Mouse (Mus musculus): ENCODE data around the gene Slc16a13. TPM values are rescaled to one million over a fixed set of nuclear protein-coding genes. Genes with fewer than 3 reads are reported as not detected.

Gene Slc16a13
- 12.9 and 13.4 TPM in 2 replicates for polyA plus RNA-seq (2014; fragmentation: Nextera tagmentation; extraction: Ambion mirVana)

GRCm38 (mm10) chr11:70220731-70221602, at the start of gene Slc16a13:
Gene Slc16a13 (minus strand): TSS chr11:70221064.
- no peaks in the 10 kb centered on the region for H3K9me3 ChIP-seq (ENCODE audit: control insufficient read depth, low read length)
- peak; percentile 96 for DNase-seq (ENCODE audit: low spot score)
- peaks cover 32% of the 10 kb centered on the region for H3K27me3 ChIP-seq (ENCODE audit: control insufficient read depth, insufficient read depth, low read length)
- peaks cover 16% of the 10 kb centered on the region for H3K36me3 ChIP-seq (replicated peaks; ENCODE audit: control insufficient read depth, insufficient read depth)
- H3K9ac ChIP-seq, result peak within 1 kb of the TSS; percentile 88
- peak within 1 kb of the TSS; percentile 66 for H3K4me3 ChIP-seq (replicated peaks; ENCODE audit: low read length)
- WGBS, result under 1% methylated on average over 28 of the region's 28 CpGs
- peaks cover 30% of the 10 kb centered on the region for H3K4me1 ChIP-seq (replicated peaks; ENCODE audit: control insufficient read depth, insufficient read depth, low read length)
- peak within 1 kb of the TSS; percentile 91 for H3K27ac ChIP-seq
- ATAC-seq (ENCODE audit: low FRiP score), result peak; percentile 96
- peak within 1 kb of the TSS; percentile 91 for H3K4me2 ChIP-seq (replicated peaks)

- Histone ChIP-seq H3K36me3 (replicated peaks; ENCODE audit: control insufficient read depth, insufficient read depth) (no peaks in the 10 kb centered on the region), H3K9ac (no peak overlapping the region), H3K9me3 (ENCODE audit: control insufficient read depth, low read length) (no peaks in the 10 kb centered on the region), H3K27ac (no peak overlapping the region), H3K4me3 (replicated peaks; ENCODE audit: low read length) (no peak overlapping the region), H3K4me1 (replicated peaks; ENCODE audit: control insufficient read depth, insufficient read depth, low read length) (no peaks in the 10 kb centered on the region), H3K4me2 (replicated peaks) (no peak overlapping the region), H3K27me3 (ENCODE audit: control insufficient read depth, insufficient read depth, low read length) (no peaks in the 10 kb centered on the region)
- no peak for ATAC-seq (ENCODE audit: low FRiP score)
- DNase-seq (ENCODE audit: low spot score), result no peak
- WGBS, result 91% methylated on average over 1 of the region's 1 CpGs
These were observed 45.5 kb upstream of the Slc16a13 start for GRCm38 (mm10) chr11:70266405-70266804.

- Histone ChIP-seq H3K4me3 (replicated peaks; ENCODE audit: low read length) (no peak overlapping the region), H3K27me3 (ENCODE audit: control insufficient read depth, insufficient read depth, low read length) (no peaks in the 10 kb centered on the region), H3K4me2 (replicated peaks) (no peak overlapping the region), H3K9ac (no peak overlapping the region), H3K9me3 (ENCODE audit: control insufficient read depth, low read length) (no peaks in the 10 kb centered on the region; the same call in 1 of the 2 replicates), H3K27ac (no peak overlapping the region), H3K36me3 (replicated peaks; ENCODE audit: control insufficient read depth, insufficient read depth) (no peaks in the 10 kb centered on the region), H3K4me1 (replicated peaks; ENCODE audit: control insufficient read depth, insufficient read depth, low read length) (no peaks in the 10 kb centered on the region)
- no peak for ATAC-seq (ENCODE audit: low FRiP score)
- WGBS, result 89% methylated on average over 4 of the region's 4 CpGs
- no peak for DNase-seq (ENCODE audit: low spot score)
These were observed 45.0 kb upstream of the Slc16a13 start for GRCm38 (mm10) chr11:70265819-70266218.

- Histone ChIP-seq H3K4me2 (replicated peaks) (no peak overlapping the region), H3K36me3 (replicated peaks; ENCODE audit: control insufficient read depth, insufficient read depth) (no peaks in the 10 kb centered on the region), H3K9ac (no peak overlapping the region), H3K4me3 (replicated peaks; ENCODE audit: low read length) (no peak overlapping the region), H3K27me3 (ENCODE audit: control insufficient read depth, insufficient read depth, low read length) (no peaks in the 10 kb centered on the region), H3K4me1 (replicated peaks; ENCODE audit: control insufficient read depth, insufficient read depth, low read length) (no peaks in the 10 kb centered on the region), H3K9me3 (ENCODE audit: control insufficient read depth, low read length) (no peaks in the 10 kb centered on the region; the same call in 1 of the 2 replicates), H3K27ac (no peak overlapping the region)
- no peak for ATAC-seq (ENCODE audit: low FRiP score)
- 61% methylated on average over 3 of the region's 3 CpGs for WGBS
- no peak for DNase-seq (ENCODE audit: low spot score)
These were observed 44.4 kb upstream of the Slc16a13 start for GRCm38 (mm10) chr11:70265252-70265651.

- no peak overlapping the region for H3K4me3 ChIP-seq (replicated peaks; ENCODE audit: low read length)
- H3K4me1 ChIP-seq (replicated peaks; ENCODE audit: control insufficient read depth, insufficient read depth, low read length), result 0 out of 2 replicates have a peak, but pooled peaks cover 4% of the 10 kb centered on the region
- H3K9ac ChIP-seq, result no peak overlapping the region
- DNase-seq (ENCODE audit: low spot score) (no peak), ATAC-seq (ENCODE audit: low FRiP score) (no peak)
- no peak overlapping the region for H3K4me2 ChIP-seq (replicated peaks)
- no peaks in the 10 kb centered on the region for H3K36me3 ChIP-seq (replicated peaks; ENCODE audit: control insufficient read depth, insufficient read depth)
- WGBS, result 91% methylated on average over 4 of the region's 4 CpGs
- peaks cover 21% of the 10 kb centered on the region for H3K27me3 ChIP-seq (ENCODE audit: control insufficient read depth, insufficient read depth, low read length)
- no peak overlapping the region for H3K27ac ChIP-seq
- H3K9me3 ChIP-seq (ENCODE audit: control insufficient read depth, low read length), result no peaks in the 10 kb centered on the region; the same call in 1 of the 2 replicates
These were observed 38.2 kb upstream of the Slc16a13 start for GRCm38 (mm10) chr11:70259035-70259434.

GRCm38 (mm10) chr11:70254931-70255531, 34.2 kb upstream of the Slc16a13 start, which contains the start of gene Alox12:
Gene Alox12 (minus strand): TSS chr11:70255353.
- ATAC-seq (ENCODE audit: low FRiP score) (no peak), DNase-seq (ENCODE audit: low spot score) (no peak)
- Histone ChIP-seq H3K4me2 (replicated peaks) (peak within 1 kb of the TSS; percentile 33), H3K4me1 (replicated peaks; ENCODE audit: control insufficient read depth, insufficient read depth, low read length) (0 out of 2 replicates have a peak, but pooled peaks cover 8% of the 10 kb centered on the region), H3K4me3 (replicated peaks; ENCODE audit: low read length) (peak within 1 kb of the TSS; percentile 13; the same call in 1 of the 2 replicates), H3K36me3 (replicated peaks; ENCODE audit: control insufficient read depth, insufficient read depth) (no peaks in the 10 kb centered on the region), H3K9me3 (ENCODE audit: control insufficient read depth, low read length) (no peaks in the 10 kb centered on the region), H3K27ac (no peak within 1 kb of the TSS), H3K9ac (no peak within 1 kb of the TSS), H3K27me3 (ENCODE audit: control insufficient read depth, insufficient read depth, low read length) (peaks cover 46% of the 10 kb centered on the region)
- under 1% methylated on average over 25 of the region's 25 CpGs for WGBS

- no peak overlapping the region for H3K27ac ChIP-seq
- peak overlapping the region; percentile 33 for H3K4me2 ChIP-seq (replicated peaks)
- WGBS, result 4% methylated on average over 18 of the region's 18 CpGs
- H3K9ac ChIP-seq, result no peak overlapping the region
- H3K9me3 ChIP-seq (ENCODE audit: control insufficient read depth, low read length), result no peaks in the 10 kb centered on the region
- H3K36me3 ChIP-seq (replicated peaks; ENCODE audit: control insufficient read depth, insufficient read depth), result no peaks in the 10 kb centered on the region
- peaks cover 46% of the 10 kb centered on the region for H3K27me3 ChIP-seq (ENCODE audit: control insufficient read depth, insufficient read depth, low read length)
- 0 out of 2 replicates have a peak, but pooled peaks cover 8% of the 10 kb centered on the region for H3K4me1 ChIP-seq (replicated peaks; ENCODE audit: control insufficient read depth, insufficient read depth, low read length)
- ATAC-seq (ENCODE audit: low FRiP score) (no peak), DNase-seq (ENCODE audit: low spot score) (no peak)
- 0 out of 2 replicates have a peak overlapping the region, but pooled peaks have one; percentile 13 for H3K4me3 ChIP-seq (replicated peaks; ENCODE audit: low read length)
These were observed 33.5 kb upstream of the Slc16a13 start for GRCm38 (mm10) chr11:70254337-70254736.

GRCm38 (mm10) chr11:70251853-70252252, 31.0 kb upstream of the Slc16a13 start:
- H3K9ac ChIP-seq, result no peak overlapping the region
- H3K36me3 ChIP-seq (replicated peaks; ENCODE audit: control insufficient read depth, insufficient read depth), result no peaks in the 10 kb centered on the region
- 0 out of 2 replicates have a peak, but pooled peaks cover 8% of the 10 kb centered on the region for H3K4me1 ChIP-seq (replicated peaks; ENCODE audit: control insufficient read depth, insufficient read depth, low read length)
- no peaks in the 10 kb centered on the region for H3K9me3 ChIP-seq (ENCODE audit: control insufficient read depth, low read length)
- no peak for DNase-seq (ENCODE audit: low spot score)
- H3K27me3 ChIP-seq (ENCODE audit: control insufficient read depth, insufficient read depth, low read length), result peaks cover 46% of the 10 kb centered on the region
- no peak overlapping the region for H3K4me2 ChIP-seq (replicated peaks)
- H3K4me3 ChIP-seq (replicated peaks; ENCODE audit: low read length), result no peak overlapping the region
- no peak for ATAC-seq (ENCODE audit: low FRiP score)
- H3K27ac ChIP-seq, result no peak overlapping the region
- WGBS, result 85% methylated on average over 8 of the region's 8 CpGs

GRCm38 (mm10) chr11:70250150-70250549, 29.3 kb upstream of the Slc16a13 start:
- Histone ChIP-seq H3K9me3 (ENCODE audit: control insufficient read depth, low read length) (no peaks in the 10 kb centered on the region), H3K27ac (no peak overlapping the region), H3K4me3 (replicated peaks; ENCODE audit: low read length) (no peak overlapping the region), H3K4me2 (replicated peaks) (no peak overlapping the region), H3K4me1 (replicated peaks; ENCODE audit: control insufficient read depth, insufficient read depth, low read length) (0 out of 2 replicates have a peak, but pooled peaks cover 8% of the 10 kb centered on the region), H3K27me3 (ENCODE audit: control insufficient read depth, insufficient read depth, low read length) (peaks cover 36% of the 10 kb centered on the region), H3K36me3 (replicated peaks; ENCODE audit: control insufficient read depth, insufficient read depth) (no peaks in the 10 kb centered on the region), H3K9ac (no peak overlapping the region)
- DNase-seq (ENCODE audit: low spot score) (no peak), ATAC-seq (ENCODE audit: low FRiP score) (no peak)
- 76% methylated on average over 11 of the region's 11 CpGs for WGBS

All from hindbrain, embryonic 14.5 days (tissue).